Mouse (Mus musculus): ENCODE data around the gene Plekhg2. TPM values are rescaled to one million over a fixed set of nuclear protein-coding genes. Genes with fewer than 3 reads are reported as not detected.

Gene Plekhg2
- polyA plus RNA-seq, 1 experiment from 2014 or later = 22.4 TPM

- H3K9me3 ChIP-seq (ENCODE audit: low read length) = no peaks in the 10 kb centered on the region
- ATAC-seq (no peak), DNase-seq (ENCODE audit: low spot score) (peak; percentile 21)
- peak overlapping the region; percentile 87 for H3K4me3 ChIP-seq (ENCODE audit: low read depth, low read length)
- H3K4me2 ChIP-seq (replicated peaks; ENCODE audit: low read depth, low read length) = peak overlapping the region; percentile 94
- peak overlapping the region; percentile 98 for H3K9ac ChIP-seq (replicated peaks; ENCODE audit: low read depth)
- TF ChIP-seq CTCF (IDR thresholded peaks at IDR 0.05) (peak; percentile 15), EP300 (IDR thresholded peaks at IDR 0.05) (no peak)
- peaks cover 7% of the 10 kb centered on the region; the same call in 1 of the 2 replicates for H3K36me3 ChIP-seq (ENCODE audit: insufficient read depth, low read length)
- 34% methylated on average over 18 of the region's 18 CpGs for WGBS
- peaks cover 14% of the 10 kb centered on the region; the same call in 1 of the 2 replicates for H3K4me1 ChIP-seq (ENCODE audit: insufficient read depth, low read depth, low read length)
- H3K27me3 ChIP-seq (replicated peaks; ENCODE audit: insufficient read depth, low read length) = no peaks in the 10 kb centered on the region
- peak overlapping the region; percentile 99 for H3K27ac ChIP-seq (ENCODE audit: low read length)
Observed at GRCm38 (mm10) chr7:28377190-28378065, 5.0 kb upstream of the Plekhg2 start.

GRCm38 (mm10) chr7:28376011-28376771 is 3.8 kb upstream of the Plekhg2 start:
- ATAC-seq = peak; percentile 33
- peak overlapping the region; percentile 98 for H3K9ac ChIP-seq (replicated peaks; ENCODE audit: low read depth)
- H3K4me1 ChIP-seq (ENCODE audit: insufficient read depth, low read depth, low read length) = peaks cover 13% of the 10 kb centered on the region; the same call in 1 of the 2 replicates
- peak overlapping the region; percentile 99 for H3K27ac ChIP-seq (ENCODE audit: low read length)
- peaks cover 7% of the 10 kb centered on the region; the same call in 1 of the 2 replicates for H3K36me3 ChIP-seq (ENCODE audit: insufficient read depth, low read length)
- peak overlapping the region; percentile 94 for H3K4me2 ChIP-seq (replicated peaks; ENCODE audit: low read depth, low read length)
- H3K27me3 ChIP-seq (replicated peaks; ENCODE audit: insufficient read depth, low read length) = no peaks in the 10 kb centered on the region
- 1% methylated on average over 26 of the region's 30 CpGs for WGBS
- TF ChIP-seq EP300 (IDR thresholded peaks at IDR 0.05) (peak; percentile 99), CTCF (IDR thresholded peaks at IDR 0.05) (no peak)
- peak; percentile 98 for DNase-seq (ENCODE audit: low spot score)
- no peaks in the 10 kb centered on the region for H3K9me3 ChIP-seq (ENCODE audit: low read length)
- H3K4me3 ChIP-seq (ENCODE audit: low read depth, low read length) = peak overlapping the region; percentile 87

GRCm38 (mm10) chr7:28375176-28375921 is 3.0 kb upstream of the Plekhg2 start:
- WGBS = under 1% methylated on average over 35 of the region's 36 CpGs
- H3K4me1 ChIP-seq (ENCODE audit: insufficient read depth, low read depth, low read length) = peaks cover 17% of the 10 kb centered on the region; the same call in 1 of the 2 replicates
- peak overlapping the region; percentile 98 for H3K9ac ChIP-seq (replicated peaks; ENCODE audit: low read depth)
- peak overlapping the region; percentile 87 for H3K4me3 ChIP-seq (ENCODE audit: low read depth, low read length)
- peak overlapping the region; percentile 94 for H3K4me2 ChIP-seq (replicated peaks; ENCODE audit: low read depth, low read length)
- H3K27me3 ChIP-seq (replicated peaks; ENCODE audit: insufficient read depth, low read length) = no peaks in the 10 kb centered on the region
- DNase-seq (ENCODE audit: low spot score) = peak; percentile 99
- peak; percentile 51 for ATAC-seq
- no peaks in the 10 kb centered on the region for H3K9me3 ChIP-seq (ENCODE audit: low read length)
- no peak; the same call in 1 of the 2 replicates for TF ChIP-seq EP300 (IDR thresholded peaks at IDR 0.05)
- TF ChIP-seq CTCF (IDR thresholded peaks at IDR 0.05) = no peak
- H3K36me3 ChIP-seq (ENCODE audit: insufficient read depth, low read length) = peaks cover 7% of the 10 kb centered on the region; the same call in 1 of the 2 replicates
- H3K27ac ChIP-seq (ENCODE audit: low read length) = peak overlapping the region; percentile 99

- peak overlapping the region; percentile 94 for H3K4me2 ChIP-seq (replicated peaks; ENCODE audit: low read depth, low read length)
- H3K4me3 ChIP-seq (ENCODE audit: low read depth, low read length) = no peak overlapping the region; the same call in 1 of the 2 replicates
- no peaks in the 10 kb centered on the region for H3K9me3 ChIP-seq (ENCODE audit: low read length)
- no peak for TF ChIP-seq CTCF (IDR thresholded peaks at IDR 0.05)
- TF ChIP-seq EP300 (IDR thresholded peaks at IDR 0.05) = no peak
- no peak overlapping the region for H3K9ac ChIP-seq (replicated peaks; ENCODE audit: low read depth)
- no peaks in the 10 kb centered on the region for H3K27me3 ChIP-seq (replicated peaks; ENCODE audit: insufficient read depth, low read length)
- peaks cover 7% of the 10 kb centered on the region; the same call in 1 of the 2 replicates for H3K36me3 ChIP-seq (ENCODE audit: insufficient read depth, low read length)
- 60% methylated on average over 9 of the region's 10 CpGs for WGBS
- H3K27ac ChIP-seq (ENCODE audit: low read length) = peak overlapping the region; percentile 99
- H3K4me1 ChIP-seq (ENCODE audit: insufficient read depth, low read depth, low read length) = peaks cover 20% of the 10 kb centered on the region; the same call in 1 of the 2 replicates
- no peak for DNase-seq (ENCODE audit: low spot score)
- no peak for ATAC-seq
Observed at GRCm38 (mm10) chr7:28374647-28375046, 2.2 kb upstream of the Plekhg2 start.

GRCm38 (mm10) chr7:28373891-28374495 is 1.6 kb upstream of the Plekhg2 start:
- no peak overlapping the region for H3K9ac ChIP-seq (replicated peaks; ENCODE audit: low read depth)
- H3K27me3 ChIP-seq (replicated peaks; ENCODE audit: insufficient read depth, low read length) = no peaks in the 10 kb centered on the region
- peaks cover 17% of the 10 kb centered on the region; the same call in 1 of the 2 replicates for H3K4me1 ChIP-seq (ENCODE audit: insufficient read depth, low read depth, low read length)
- H3K36me3 ChIP-seq (ENCODE audit: insufficient read depth, low read length) = peaks cover 7% of the 10 kb centered on the region; the same call in 1 of the 2 replicates
- TF ChIP-seq EP300 (IDR thresholded peaks at IDR 0.05) = no peak
- no peak for TF ChIP-seq CTCF (IDR thresholded peaks at IDR 0.05)
- H3K4me2 ChIP-seq (replicated peaks; ENCODE audit: low read depth, low read length) = no peak overlapping the region
- peak overlapping the region; percentile 99; the same call in 1 of the 2 replicates for H3K27ac ChIP-seq (ENCODE audit: low read length)
- ATAC-seq (no peak), DNase-seq (ENCODE audit: low spot score) (peak; percentile 26)
- H3K9me3 ChIP-seq (ENCODE audit: low read length) = no peaks in the 10 kb centered on the region
- H3K4me3 ChIP-seq (ENCODE audit: low read depth, low read length) = no peak overlapping the region
- 77% methylated on average over 7 of the region's 7 CpGs for WGBS
